Mouse (Mus musculus): ENCODE measurements around the gene Naa11.
A peak's percentile ranks its signal among the peaks of the same experiment; 100 is the strongest.

Gene Naa11

GRCm38 (mm10) chr5:97392160-97392559 is at the start of gene Naa11:
Gene Naa11, minus strand, starts transcription at chr5:97392379.
- no peak for DNase-seq (ENCODE audit: low spot score)

GRCm38 (mm10) chr5:97432512-97432911 is 40.3 kb upstream of the Naa11 start:
- no peak for DNase-seq (ENCODE audit: low spot score)

- no peak for DNase-seq (ENCODE audit: low spot score)
Measured at GRCm38 (mm10) chr5:97429976-97430375, 37.8 kb upstream of the Naa11 start.

GRCm38 (mm10) chr5:97421669-97422068 is 29.5 kb upstream of the Naa11 start:
- no peak for DNase-seq (ENCODE audit: low spot score)

- DNase-seq (ENCODE audit: low spot score): no peak
Measured at GRCm38 (mm10) chr5:97417185-97417584, 25.0 kb upstream of the Naa11 start.

- peak; percentile 54 for DNase-seq (ENCODE audit: low spot score)
Measured at GRCm38 (mm10) chr5:97415837-97416236, 23.7 kb upstream of the Naa11 start.

- no peak for DNase-seq (ENCODE audit: low spot score)
Measured at GRCm38 (mm10) chr5:97413716-97414115, 21.5 kb upstream of the Naa11 start.

- DNase-seq (ENCODE audit: low spot score): no peak
Measured at GRCm38 (mm10) chr5:97410190-97410589, 18.0 kb upstream of the Naa11 start.

GRCm38 (mm10) chr5:97409234-97409704 is 17.1 kb upstream of the Naa11 start:
- no peak for DNase-seq (ENCODE audit: low spot score)

GRCm38 (mm10) chr5:97401042-97401441 is 8.9 kb upstream of the Naa11 start:
- no peak for DNase-seq (ENCODE audit: low spot score)

GRCm38 (mm10) chr5:97397585-97397984 is 5.4 kb upstream of the Naa11 start:
- no peak for DNase-seq (ENCODE audit: low spot score)

GRCm38 (mm10) chr5:97387622-97388021 is 4.6 kb downstream of the Naa11 start:
- no peak for DNase-seq (ENCODE audit: low spot score)

- no peak for DNase-seq (ENCODE audit: low spot score)
Measured at GRCm38 (mm10) chr5:97384399-97384798, 7.8 kb downstream of the Naa11 start.

- DNase-seq (ENCODE audit: low spot score): no peak
Measured at GRCm38 (mm10) chr5:97382548-97383222, 9.5 kb downstream of the Naa11 start.

- DNase-seq (ENCODE audit: low spot score): no peak
Measured at GRCm38 (mm10) chr5:97379976-97380375, 12.2 kb downstream of the Naa11 start.

- DNase-seq (ENCODE audit: low spot score): no peak
Measured at GRCm38 (mm10) chr5:97364781-97365180, 27.4 kb downstream of the Naa11 start.

GRCm38 (mm10) chr5:97364252-97364651 is 27.9 kb downstream of the Naa11 start:
- no peak for DNase-seq (ENCODE audit: low spot score)

GRCm38 (mm10) chr5:97362539-97362938 is 29.6 kb downstream of the Naa11 start:
- DNase-seq (ENCODE audit: low spot score): no peak

GRCm38 (mm10) chr5:97359104-97359503 is 33.1 kb downstream of the Naa11 start:
- DNase-seq (ENCODE audit: low spot score): no peak

GRCm38 (mm10) chr5:97356135-97356534 is 36.0 kb downstream of the Naa11 start:
- no peak for DNase-seq (ENCODE audit: low spot score)

GRCm38 (mm10) chr5:97355152-97355551 is 37.0 kb downstream of the Naa11 start:
- no peak for DNase-seq (ENCODE audit: low spot score)

- DNase-seq (ENCODE audit: low spot score): no peak
Measured at GRCm38 (mm10) chr5:97348760-97349159, 43.4 kb downstream of the Naa11 start.

GRCm38 (mm10) chr5:97348310-97348709 is 43.9 kb downstream of the Naa11 start:
- DNase-seq (ENCODE audit: low spot score): no peak

- DNase-seq (ENCODE audit: low spot score): peak; percentile 39
Measured at GRCm38 (mm10) chr5:97345732-97346253, 46.4 kb downstream of the Naa11 start.

Data from layer of hippocampus, adult 11-12 months (tissue).